Mouse (Mus musculus) 3T3-L1 (cell line): ENCODE results near the gene Btbd9.

Experiments
- DNase-seq: peaks from one replicate; pipeline ENCODE4 v3.0.0-alpha.2; 2015; ENCODE audit warnings: low read depth, low spot score

Gene Btbd9

DNA sequence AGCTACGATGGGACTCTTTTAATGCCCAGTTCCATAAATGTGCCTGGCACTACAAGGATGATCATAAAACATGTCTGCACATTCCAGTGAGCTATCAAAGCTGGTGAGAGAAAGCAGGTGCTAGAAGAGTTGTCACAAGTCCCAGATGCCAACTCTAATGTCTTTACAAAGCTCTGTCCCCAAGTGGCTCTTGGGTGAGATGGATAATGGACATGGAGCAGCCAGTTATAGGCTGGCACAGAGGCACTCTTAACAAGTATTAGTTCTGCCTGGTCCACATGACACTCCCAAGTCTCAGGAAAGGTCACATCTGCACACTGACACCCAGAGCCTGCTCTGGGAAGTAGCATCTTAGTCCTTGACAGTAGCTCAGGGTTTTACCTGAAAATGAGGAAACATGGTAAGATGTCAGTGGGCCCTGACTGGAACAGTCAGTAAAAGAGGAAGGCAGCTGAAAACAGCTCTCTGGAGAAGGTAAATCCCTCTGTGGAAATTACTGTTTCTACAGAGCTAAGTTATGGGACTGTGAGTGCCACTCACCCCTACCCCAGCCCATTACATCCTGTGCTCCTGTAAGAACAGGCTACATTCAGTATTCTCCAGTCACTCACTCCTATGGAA lies 91.7 kb downstream of the Btbd9 start:
- no peak for DNase-seq

DNA sequence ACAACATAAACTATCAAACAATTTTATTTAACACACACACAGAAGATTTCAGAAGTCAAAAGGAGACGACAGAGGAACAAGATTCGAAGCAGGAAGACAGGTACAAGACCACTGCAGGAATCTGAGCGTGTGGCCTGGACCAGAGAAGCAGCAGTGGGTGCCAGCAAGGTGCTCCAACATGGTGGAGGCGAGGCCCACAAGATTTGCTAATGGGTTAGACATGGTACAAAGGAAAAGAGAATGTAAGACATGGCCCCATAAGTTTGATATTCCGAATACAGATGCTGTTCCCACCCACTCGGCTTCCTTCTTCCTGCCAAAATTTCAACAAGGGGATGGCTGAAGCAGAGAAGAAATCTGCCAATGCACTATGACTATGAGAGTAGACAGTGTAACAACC lies 94.5 kb downstream of the Btbd9 start:
- no peak for DNase-seq

DNA sequence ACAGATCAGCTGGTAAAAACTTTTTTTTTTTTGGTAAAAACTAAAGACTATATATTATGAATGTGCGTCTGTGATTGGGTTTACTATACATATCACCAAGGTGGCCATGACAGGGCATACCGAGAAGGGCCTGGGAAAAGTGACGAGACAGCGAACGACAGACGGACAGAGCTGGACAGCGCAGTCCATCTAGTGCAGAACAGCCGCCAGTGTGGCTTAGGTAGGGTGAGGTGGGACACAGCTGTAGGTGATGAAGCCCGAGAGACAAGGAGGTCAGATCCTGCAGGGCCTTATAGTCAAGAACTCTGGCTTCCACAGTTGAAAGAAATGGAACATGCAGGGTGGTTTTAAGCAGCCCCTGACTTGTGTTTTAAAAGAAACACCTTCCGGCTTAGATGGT lies 94.9 kb downstream of the Btbd9 start:
- DNase-seq: no peak

DNA sequence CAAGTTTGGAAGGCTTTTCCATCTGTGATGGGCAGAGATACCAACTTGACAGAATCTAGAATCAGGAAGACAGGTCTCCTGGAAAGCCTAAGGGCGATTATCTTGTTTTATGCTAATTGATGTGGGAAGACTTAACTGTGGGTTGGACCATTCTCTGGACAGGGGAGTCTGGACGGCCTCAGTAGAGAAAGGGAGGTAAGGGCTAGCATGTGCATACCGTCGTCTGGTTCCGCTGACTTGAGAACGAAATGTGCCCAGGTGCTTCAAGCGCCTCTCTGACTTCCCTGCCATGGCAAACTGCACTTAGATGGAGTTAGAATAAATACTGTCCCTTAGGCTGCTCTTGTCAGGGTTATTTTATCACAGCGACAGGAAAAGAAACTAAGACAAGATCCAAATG lies 95.9 kb downstream of the Btbd9 start:
- DNase-seq: no peak

DNA sequence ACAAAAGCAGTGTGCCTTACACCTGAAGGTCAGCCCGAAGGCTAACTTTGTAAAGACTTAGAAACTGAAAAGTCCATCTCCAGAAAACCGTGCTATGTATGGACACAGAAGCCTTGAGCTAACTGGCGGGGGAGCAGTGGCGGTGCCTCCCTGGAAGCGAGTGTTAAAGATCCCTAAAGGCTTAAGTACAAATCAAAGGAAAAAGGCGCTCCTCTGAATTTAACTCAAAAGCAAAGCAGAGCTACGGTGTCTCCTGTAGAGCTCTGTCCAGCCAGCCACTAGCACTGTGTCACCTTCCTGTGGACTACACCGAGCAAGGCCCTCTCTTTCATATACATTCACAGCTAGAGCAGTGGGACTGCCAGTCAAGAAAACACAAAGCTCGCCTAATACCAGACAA lies 98.1 kb downstream of the Btbd9 start:
- no peak for DNase-seq

DNA sequence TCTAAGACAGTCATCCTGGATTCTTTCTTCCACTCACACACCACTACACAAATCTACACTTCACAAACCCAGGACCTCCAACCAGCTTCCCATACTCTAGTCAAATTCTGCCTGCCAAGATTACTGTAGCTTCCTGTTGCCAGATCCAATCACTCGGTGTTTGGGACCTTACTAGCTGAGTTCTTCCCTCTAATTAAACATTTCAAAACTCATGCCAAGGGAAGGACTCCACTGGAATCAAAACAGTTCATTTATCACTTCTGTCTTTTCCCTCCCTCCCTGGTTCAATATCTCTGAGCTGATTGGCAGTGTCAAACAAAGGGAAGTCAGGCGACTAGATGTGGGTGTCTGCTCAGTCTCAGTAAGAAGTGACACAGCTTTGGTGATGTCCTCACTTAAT lies 101.7 kb downstream of the Btbd9 start:
- DNase-seq: no peak

DNA sequence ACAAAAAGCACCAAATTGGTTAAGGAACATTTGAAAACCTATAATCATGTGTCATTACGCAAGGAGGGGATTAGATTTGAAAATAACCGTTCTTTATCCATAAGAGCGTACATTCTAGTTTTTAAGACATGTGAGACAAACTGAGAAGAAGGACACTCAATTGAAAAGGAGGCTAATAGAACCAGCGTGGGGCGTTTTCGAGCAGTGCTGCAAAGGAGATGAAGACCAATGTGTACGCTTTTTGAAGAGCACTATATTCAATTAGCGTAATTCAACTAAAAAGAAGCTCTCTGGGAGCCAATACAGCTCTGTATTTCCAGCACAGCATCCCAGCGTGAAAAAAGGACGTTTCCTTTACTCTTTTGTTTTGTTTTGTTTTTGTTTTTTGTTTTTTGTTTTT lies 103.5 kb downstream of the Btbd9 start:
- DNase-seq: no peak

DNA sequence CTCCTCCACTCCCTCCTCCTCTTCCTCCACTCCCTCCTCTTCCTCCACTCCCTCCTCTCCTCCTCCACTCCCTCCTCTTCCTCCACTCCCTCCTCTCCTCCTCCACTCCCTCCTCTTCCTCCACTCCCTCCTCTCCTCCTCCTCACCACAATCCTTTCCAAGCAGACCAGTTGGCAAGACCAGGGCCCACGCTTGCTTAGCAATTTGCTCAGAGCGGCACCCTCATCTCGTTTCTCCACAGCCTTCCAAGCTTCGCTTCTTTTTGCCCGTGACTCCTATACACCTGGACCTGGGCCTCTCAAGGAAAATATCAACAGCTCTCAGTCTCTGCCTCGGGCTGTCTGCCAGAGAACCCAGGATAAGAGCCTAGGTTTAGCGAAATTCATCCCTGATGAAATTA lies 104.8 kb downstream of the Btbd9 start:
- DNase-seq: no peak

DNA sequence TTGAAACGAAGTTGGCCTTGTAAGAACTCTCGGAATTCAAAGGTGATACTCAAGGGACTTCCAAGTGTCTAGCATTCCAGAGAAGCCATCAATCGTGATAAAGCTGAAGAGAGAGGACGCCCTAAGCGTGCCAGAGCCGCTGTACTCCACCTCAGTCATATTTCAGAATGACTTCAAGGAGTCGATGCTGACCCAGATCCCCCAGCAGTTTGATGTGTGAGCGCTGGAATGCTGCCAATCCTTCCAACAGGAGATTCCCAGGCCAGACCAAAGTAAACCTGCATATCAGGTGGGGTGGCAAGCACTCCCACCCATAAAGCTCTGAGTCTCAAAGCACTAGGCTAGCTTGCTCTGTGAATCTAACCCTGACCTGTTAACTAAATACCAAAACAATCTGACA lies 105.5 kb downstream of the Btbd9 start:
- DNase-seq: no peak

DNA sequence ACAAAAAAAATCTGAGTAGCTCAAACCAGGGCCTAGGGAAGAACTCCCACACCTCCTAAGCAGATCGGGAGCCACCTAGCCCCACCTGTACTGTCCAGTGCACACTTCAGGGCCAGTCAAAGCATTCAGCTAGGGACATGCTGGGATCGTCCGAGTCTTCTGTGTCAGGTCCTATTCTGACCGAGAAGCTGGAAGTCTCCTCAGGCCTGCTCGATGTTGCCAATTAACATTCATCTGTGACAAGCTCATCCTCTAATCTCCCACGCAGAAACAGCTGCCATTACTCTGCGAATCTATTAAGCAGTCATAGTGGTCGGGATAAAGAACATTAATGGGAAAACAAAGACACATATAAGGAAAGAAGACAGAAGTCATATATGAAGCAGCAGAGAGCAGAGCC lies 106.0 kb downstream of the Btbd9 start:
- DNase-seq: no peak

DNA sequence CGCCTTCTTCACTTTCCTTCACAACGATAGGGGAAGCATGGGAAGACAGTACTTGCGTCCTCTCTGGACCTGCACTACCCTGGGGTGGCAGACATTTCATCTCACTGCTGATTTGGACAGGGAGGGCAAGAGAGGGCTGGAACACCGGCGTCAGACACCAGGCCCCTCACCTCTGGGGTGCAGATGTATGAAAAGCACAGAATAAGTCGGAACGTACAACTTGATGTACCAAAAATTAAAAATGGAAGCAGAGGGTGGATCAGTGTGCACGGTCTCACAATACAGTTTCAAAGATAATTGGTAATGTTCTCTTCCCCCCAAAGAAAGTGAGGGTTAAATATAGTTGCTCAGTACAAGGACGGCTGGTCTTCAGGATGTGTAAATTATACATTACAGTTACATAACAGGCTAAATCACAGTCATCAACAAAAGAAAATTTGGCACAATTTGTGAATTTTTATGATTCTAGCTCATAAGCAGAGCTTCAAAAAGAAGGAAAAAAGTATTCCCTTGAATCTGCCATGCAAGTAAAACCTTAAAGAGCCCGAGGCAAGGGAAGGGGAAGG lies 106.7 kb downstream of the Btbd9 start:
- DNase-seq: no peak

DNA sequence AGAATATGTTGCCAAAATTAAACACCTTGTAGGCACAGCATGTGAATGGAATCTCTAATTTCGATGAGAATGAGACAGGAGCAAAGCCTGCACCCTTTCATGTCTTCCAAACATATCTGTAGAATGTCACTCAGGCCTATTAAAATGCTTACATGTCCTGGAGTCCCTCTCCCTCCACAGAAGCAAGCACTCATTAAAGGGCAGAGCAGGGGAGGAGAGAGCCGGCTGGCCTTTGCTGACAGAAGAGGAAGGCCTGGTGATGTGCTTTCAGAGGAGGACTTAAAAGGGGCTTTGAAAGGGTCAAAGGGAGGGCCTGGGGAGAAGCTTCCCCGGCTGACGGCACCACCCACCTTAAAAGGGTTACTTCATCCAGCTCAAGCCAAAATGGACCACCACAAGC lies 107.9 kb downstream of the Btbd9 start:
- DNase-seq: no peak

DNA sequence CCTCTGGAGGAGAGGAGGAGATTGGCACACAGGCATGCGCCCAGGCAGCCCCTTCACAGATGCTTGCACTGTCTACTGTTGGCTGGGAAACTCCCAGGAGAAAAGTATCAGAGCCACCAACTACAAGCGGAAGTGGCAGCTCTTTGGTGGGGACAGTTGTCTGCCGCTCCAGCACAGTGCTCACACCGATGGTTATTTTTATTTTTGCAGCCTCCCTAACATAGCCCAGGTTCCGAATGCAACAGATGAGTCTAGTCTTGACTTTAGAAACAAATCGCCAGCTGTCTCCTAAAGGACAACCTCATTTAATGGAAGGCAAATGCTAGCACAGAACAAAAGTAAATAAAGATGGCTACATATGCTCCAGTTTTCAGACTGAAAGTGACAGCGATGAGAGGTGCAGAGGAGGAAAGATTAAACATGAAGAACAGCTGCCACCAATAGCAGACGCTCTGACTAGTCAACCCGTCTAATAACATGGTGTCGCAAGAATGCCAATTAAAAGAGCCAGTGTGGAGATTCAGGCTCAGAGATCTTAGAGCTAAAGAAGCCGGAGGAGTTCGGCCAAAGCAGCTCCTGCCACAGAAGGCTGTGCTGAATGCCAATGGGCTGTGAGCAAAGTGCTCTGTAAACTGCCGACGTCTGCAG lies 108.6 kb downstream of the Btbd9 start:
- no peak for DNase-seq

DNA sequence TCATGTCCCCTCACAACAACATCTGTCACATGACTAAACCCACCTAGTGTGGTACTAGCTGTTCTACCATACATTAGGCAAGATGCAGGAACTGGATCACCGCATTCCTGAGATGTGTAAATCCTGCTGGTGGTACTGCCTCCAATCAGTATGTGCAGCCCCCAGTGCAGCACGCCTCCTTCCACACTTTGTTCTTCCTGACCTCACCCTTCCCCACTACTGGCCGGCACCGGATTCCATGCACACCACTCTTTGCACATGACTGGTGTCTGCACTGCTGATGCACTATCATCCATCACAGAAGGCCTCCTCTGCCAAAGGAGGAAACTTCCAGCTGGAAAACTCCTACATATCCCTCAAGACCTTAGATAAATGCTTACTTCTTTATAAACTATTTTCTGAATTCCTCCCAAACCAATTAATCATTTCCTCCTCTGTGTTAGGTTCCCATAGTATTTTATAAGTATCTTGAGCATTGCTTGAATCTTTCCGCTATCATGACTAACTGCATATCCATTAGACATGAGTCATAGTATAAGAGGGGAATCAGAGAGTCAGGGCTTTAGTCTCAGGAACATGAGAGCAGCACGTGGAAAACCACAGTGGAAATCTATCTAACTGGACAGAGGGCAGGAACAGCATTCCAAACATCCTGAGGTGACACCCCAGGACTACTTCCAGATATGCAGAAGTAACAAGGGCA lies 111.1 kb downstream of the Btbd9 start:
- peak; percentile 87 for DNase-seq

DNA sequence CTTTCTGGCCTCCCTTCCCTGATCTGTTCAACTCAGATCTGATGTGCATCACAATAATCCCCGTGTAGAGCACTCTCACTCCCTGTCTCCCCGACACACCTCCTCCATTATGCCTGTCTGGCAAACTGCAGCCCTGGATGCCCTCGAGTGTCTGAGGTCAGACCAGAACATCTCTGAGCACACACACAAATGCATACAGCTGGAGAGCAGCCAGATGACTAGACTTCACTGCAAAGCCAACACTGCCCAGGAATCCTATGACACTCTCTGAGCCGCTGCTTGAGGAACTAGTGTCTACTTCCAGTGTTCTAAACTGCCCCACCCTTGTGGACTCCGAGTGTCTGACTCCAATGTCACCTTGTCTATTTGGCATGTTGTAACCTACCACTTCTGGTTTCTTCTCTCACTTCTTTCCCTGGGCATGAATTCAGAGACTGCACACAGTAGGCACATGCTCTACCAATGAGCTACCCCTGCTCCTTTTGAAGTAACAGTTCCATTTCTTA lies 112.0 kb downstream of the Btbd9 start:
- peak; percentile 83 for DNase-seq

DNA sequence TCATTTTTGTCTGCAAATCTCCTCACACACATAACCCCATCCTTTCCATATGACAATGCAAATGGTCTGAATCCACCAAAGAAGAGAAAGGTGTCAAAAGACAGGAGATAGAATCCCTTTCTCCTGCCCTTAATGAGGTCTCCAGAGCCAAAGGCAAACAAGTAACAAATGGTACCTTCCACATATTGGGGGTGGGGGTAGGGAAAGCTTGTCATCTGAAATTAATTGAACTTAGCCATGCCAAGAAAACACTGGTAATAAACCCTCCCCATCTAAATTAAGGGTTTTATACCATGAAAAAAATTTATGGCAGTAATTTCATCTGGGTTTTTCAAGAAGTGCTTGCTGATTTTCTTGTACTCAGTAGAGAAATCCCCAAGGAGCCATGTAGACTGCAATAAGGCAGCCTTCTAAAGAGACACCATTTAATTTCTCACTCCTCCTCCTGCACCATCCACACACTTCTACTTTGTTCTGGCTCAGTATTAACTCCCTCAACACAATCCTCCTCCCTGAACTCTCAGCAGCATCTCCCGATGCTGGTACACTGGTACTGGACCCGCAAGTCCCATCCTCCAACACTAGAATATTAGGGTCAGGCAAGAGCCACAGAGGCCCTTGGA lies 115.5 kb downstream of the Btbd9 start:
- no peak for DNase-seq

DNA sequence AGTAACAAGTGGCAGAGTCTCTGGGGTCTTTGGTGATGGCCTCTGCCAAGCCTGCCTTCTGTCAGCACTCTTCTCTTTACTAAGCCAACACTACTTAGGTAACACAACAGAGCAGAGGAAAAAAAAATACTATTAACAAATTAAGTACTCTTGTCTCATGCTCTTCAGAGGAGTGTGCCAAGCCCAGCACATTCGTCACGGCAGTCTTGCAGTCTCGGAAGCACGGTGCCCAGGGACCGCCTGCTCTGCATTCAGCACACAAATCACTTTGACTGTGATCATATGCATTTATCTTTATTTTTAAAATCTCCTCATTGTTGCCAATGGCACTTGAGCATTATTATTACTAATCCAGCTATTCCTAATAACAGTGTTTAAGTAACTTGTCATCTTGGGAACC lies 116.6 kb downstream of the Btbd9 start:
- no peak for DNase-seq

DNA sequence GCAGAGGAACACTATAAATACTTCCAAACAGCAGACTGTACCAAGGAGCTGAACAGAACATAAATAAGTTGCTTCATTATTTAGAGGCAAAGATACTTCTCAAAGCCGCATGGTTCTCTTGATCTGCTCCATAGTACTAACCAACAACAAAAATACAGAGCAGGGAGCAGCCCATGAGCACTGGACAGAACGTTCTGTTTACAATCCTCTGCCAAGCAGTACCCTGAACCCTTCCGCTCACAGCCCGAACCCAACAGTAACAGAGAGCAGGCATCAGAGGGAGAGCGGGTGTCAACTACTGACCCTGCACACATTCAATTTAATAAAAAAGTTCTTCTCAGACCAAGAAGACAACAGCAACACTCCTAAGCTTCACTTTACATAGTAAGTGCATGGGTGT lies 117.4 kb downstream of the Btbd9 start:
- DNase-seq: no peak

DNA sequence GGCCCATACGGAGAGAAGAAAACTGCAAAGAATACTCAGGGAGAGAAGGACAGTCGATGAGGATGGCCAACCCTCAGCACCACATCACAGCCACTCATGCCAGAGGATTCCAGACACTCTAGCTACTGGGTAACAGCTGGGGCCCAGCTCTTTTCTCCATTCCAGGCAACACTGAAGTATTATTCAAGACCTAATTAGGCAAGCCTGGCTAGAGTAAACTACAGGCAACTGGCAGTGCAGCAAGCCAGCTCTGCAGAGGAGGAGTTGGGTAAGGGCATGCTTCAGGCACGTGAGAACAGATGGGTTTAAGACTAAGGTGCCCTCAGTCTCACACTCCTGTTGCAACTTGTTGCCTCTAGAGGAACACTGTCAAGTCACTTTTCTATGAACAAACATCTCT lies 118.0 kb downstream of the Btbd9 start:
- DNase-seq: no peak

DNA sequence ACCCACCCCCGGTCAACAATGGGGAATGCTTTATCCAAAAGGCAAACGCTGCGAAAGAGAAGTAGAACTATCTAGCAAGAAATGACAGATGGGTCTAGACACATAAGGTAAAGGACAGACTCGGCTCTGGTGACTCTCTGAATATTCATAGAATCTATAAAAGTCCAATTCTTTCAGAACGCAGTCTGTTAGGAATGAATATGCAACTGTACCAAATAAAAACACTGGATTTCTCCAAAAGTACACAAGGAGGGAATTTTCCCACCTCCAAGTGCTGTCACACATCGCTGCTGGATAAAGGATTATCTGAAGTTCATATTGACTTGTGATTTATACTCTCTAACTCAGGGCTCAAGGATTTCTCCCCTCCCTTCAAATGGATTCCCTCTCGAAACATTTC lies 118.8 kb downstream of the Btbd9 start:
- DNase-seq: no peak

DNA sequence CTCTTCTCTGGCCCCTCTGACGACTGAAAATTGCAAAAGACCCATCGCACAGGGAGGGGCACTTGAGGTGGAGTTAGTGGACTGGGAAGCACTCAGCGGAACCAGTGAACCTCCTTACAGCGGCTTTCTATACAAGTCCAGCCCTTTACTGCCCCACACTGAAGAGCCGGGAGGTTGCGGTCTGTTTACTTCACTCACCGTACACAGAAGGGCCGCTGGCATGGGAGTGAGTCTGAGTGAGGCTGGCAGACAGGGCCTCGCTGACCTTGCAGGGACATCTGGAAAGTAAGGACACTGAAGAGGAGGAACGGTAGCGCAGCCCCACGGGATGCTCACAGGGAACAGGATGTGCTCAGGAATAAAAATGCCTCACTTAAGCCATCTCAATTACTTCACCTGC lies 120.0 kb downstream of the Btbd9 start:
- DNase-seq: no peak

DNA sequence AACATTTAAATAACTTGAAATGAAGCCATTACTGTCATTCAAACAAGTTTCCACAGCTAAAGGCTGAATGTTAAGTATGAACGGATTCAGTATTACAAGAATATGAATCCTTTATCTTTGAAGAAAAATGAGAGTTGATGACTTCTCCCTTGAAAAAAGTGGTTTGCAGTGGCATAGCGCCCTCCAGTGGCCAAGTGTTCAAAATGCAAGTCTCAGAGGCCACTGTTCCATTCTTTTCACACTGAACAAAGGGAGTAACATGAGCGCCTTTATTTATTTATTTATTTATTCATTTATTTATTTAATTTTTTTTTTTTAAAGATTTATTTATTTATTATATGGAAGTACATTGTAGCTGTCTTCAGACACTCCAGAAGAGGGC lies 121.4 kb downstream of the Btbd9 start:
- peak; percentile 90 for DNase-seq
